Mouse (Mus musculus) brain, embryonic 14.5 days (tissue): ENCODE data around the gene Glis3. TPM values are rescaled to one million over a fixed set of nuclear protein-coding genes. Genes with fewer than 3 reads are reported as not detected.

Experiments
- DNase-seq: peaks from one replicate; pipeline ENCODE4 v3.0.0-alpha.2; 2011; ENCODE audit warnings: low read depth
- CTCF ChIP-seq: fragments of 200-500 bp; IDR thresholded peaks from 2 replicates; pipeline ENCODE4 v1.5.1; 2012; ENCODE audit warnings: inconsistent platforms, mild to moderate bottlenecking, moderate library complexity, borderline replicate concordance; ENCODE audit not compliant: insufficient read depth, insufficient read length; ENCODE audit errors: extremely low read depth
- POLR2A ChIP-seq: fragments of 200-500 bp; IDR thresholded peaks from 2 replicates; pipeline ENCODE4 v1.6.1; 2012; ENCODE audit warnings: mild to moderate bottlenecking, inconsistent platforms, borderline replicate concordance; ENCODE audit not compliant: poor library complexity, insufficient read depth, insufficient read length, severe bottlenecking; ENCODE audit errors: extremely low read depth
- polyA plus RNA-seq: library from polyadenylated mRNA; depleted of rRNA; stranded (reverse); fragments of >200 nt; gene quantifications from 2 replicates; pipeline ENCODE4 v1.2.3, GENCODE M21; 2012

Gene Glis3
- polyA plus RNA-seq, 1 experiment = 3.1 TPM

- DNase-seq = no peak
- no peak for TF ChIP-seq CTCF
Measured at GRCm38 (mm10) chr19:28360884-28361283, 319.0 kb downstream of the Glis3 start.

- TF ChIP-seq POLR2A = no peak
- DNase-seq = no peak
Measured at GRCm38 (mm10) chr19:28357595-28357994, 322.3 kb downstream of the Glis3 start.

GRCm38 (mm10) chr19:28351068-28352066, 328.5 kb downstream of the Glis3 start:
- TF ChIP-seq POLR2A (no peak), CTCF (no peak)
- DNase-seq = peak; percentile 50

GRCm38 (mm10) chr19:28347080-28347825, 332.6 kb downstream of the Glis3 start:
- peak; percentile 22 for DNase-seq
- TF ChIP-seq POLR2A (no peak), CTCF (no peak)

- DNase-seq = peak; percentile 90
- TF ChIP-seq CTCF (no peak), POLR2A (no peak)
Measured at GRCm38 (mm10) chr19:28343640-28344039, 336.2 kb downstream of the Glis3 start.

- no peak for DNase-seq
- TF ChIP-seq CTCF (no peak), POLR2A (no peak)
Measured at GRCm38 (mm10) chr19:28337574-28337973, 342.3 kb downstream of the Glis3 start.

- peak; percentile 80 for DNase-seq
- TF ChIP-seq POLR2A (no peak), CTCF (no peak)
Measured at GRCm38 (mm10) chr19:28336651-28337510, 343.0 kb downstream of the Glis3 start.

GRCm38 (mm10) chr19:28335890-28336289, 344.0 kb downstream of the Glis3 start:
- no peak for TF ChIP-seq POLR2A
- TF ChIP-seq CTCF = no peak
- peak; percentile 56 for DNase-seq

- no peak for TF ChIP-seq CTCF
- no peak for TF ChIP-seq POLR2A
- peak; percentile 90 for DNase-seq
Measured at GRCm38 (mm10) chr19:28333007-28333766, 346.7 kb downstream of the Glis3 start.

- TF ChIP-seq POLR2A (no peak), CTCF (no peak)
- peak; percentile 53 for DNase-seq
Measured at GRCm38 (mm10) chr19:28328444-28329110, 351.3 kb downstream of the Glis3 start.

- DNase-seq = no peak
Measured at GRCm38 (mm10) chr19:28327536-28327935, 352.3 kb downstream of the Glis3 start.

More at GRCm38 (mm10) chr19:28327536-28327935, 352.3 kb downstream of the Glis3 start:
- TF ChIP-seq CTCF (no peak), POLR2A (no peak)
